Mouse (Mus musculus) stomach, postnatal 0 days (tissue): Measurements from ENCODE around the gene Chchd5.

Experiments used
- CTCF ChIP-seq: IDR thresholded peaks from 2 replicates; pipeline ENCODE4 v1.5.1; 2016; ENCODE audit warnings: antibody characterized with exemption, low read depth, mild to moderate bottlenecking, moderate library complexity
- EP300 ChIP-seq: optimal IDR thresholded peaks from 2 replicates; pipeline ENCODE3; 2016; ENCODE audit warnings: antibody characterized with exemption

GRCm38 (mm10) chr2:129093926-129094724, 35.4 kb upstream of the Chchd5 start:
- TF ChIP-seq CTCF, result peak; percentile 35
- TF ChIP-seq EP300, result no peak
